Mouse (Mus musculus): ENCODE results near the gene Acsm2. TPM values are rescaled to one million over a fixed set of nuclear protein-coding genes. Genes with fewer than 3 reads are reported as not detected.

The Acsm2 gene
- not detected for total RNA-seq (2021)

- no peak for DNase-seq (ENCODE audit: extremely low spot score in 1 of 2, low spot score in 1 of 2)
Measured at GRCm38 (mm10) chr7:119554040-119554439, at the start of gene Acsm2. TSS of gene Acsm2 (plus strand) at chr7:119554340.

GRCm38 (mm10) chr7:119511143-119511542, 43.0 kb upstream of the Acsm2 start:
- no peak for DNase-seq (ENCODE audit: extremely low spot score in 1 of 2, low spot score in 1 of 2)

GRCm38 (mm10) chr7:119513056-119513455, 41.1 kb upstream of the Acsm2 start:
- peak; percentile 19 to 67 for DNase-seq (ENCODE audit: extremely low spot score in 1 of 2, low spot score in 1 of 2)

- DNase-seq (ENCODE audit: extremely low spot score in 1 of 2, low spot score in 1 of 2) = peak; percentile 59 to 88
Measured at GRCm38 (mm10) chr7:119515492-119516271, 38.5 kb upstream of the Acsm2 start.

GRCm38 (mm10) chr7:119516272-119516558, 37.9 kb upstream of the Acsm2 start:
- DNase-seq (ENCODE audit: extremely low spot score in 1 of 2, low spot score in 1 of 2) = no peak

GRCm38 (mm10) chr7:119519163-119519562, 35.0 kb upstream of the Acsm2 start, which contains the start of gene Acsm5:
TSS of gene Acsm5 (plus strand) at chr7:119519463.
- no peak for DNase-seq (ENCODE audit: extremely low spot score in 1 of 2, low spot score in 1 of 2)

DNA sequence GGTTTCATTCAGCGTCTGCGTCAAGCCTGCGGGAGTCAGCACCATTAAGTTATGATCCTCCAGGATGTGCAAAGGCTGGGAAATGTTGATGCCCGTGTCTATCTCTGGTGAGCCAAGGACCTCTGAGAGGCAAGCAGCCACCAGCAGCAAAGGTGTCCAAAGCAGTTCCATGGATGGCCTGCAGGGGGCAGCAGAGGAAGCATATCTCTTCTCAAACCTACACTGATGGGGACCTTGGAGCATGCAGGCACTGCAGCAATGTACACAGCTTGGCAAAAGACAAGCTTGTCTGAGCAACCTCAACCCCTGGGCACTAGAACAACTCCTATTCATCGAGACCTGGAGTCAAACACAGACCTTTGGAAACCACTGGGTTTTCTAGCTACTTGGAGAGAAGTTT, 34.5 kb upstream of the Acsm2 start:
- peak; percentile 79 to 92 for DNase-seq (ENCODE audit: extremely low spot score in 1 of 2, low spot score in 1 of 2)

DNA sequence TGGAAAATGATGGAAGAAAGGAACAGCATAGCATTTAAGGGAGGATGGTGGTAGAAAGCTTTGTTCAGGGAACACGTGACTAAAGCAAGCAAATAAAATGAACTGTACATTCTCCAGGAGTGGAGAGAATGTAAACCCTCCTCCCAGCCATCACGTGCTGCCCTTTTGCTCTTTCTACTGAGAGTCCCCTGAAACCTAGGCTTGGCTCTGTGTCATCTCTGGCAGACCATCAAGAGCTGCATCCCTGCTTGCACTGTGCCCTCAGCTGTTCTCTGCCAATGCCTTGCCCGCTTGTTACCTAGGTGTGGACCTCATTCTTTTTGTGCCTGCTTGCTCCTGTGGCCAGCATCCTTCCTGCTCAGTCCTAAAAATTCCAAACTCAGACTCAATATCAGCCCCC, 32.3 kb upstream of the Acsm2 start:
- no peak for DNase-seq (ENCODE audit: extremely low spot score in 1 of 2, low spot score in 1 of 2)

DNA sequence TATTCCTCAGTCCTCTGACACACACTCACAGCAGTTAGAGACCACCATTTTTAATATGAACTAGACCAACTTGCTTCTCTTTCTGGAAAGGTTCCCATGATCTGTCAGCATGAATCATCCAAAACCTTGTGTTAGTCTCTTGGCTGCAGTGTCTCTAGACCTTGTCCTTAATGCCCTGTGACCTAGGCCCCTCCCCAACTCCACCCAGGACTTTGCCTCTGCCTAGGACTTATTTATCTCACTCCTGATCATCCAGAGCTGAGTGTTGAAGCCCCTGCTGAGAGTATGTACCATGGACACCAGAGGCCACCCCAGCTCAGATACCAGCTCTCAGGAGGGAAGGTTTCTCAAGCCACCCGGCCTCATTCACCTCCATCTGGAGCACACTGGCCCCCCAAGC, 31.8 kb upstream of the Acsm2 start:
- no peak for DNase-seq (ENCODE audit: extremely low spot score in 1 of 2, low spot score in 1 of 2)

GRCm38 (mm10) chr7:119523389-119523788, 30.8 kb upstream of the Acsm2 start, which contains the start of gene Pdilt:
TSS of gene Pdilt (minus strand) at chr7:119523489.
- DNase-seq (ENCODE audit: extremely low spot score in 1 of 2, low spot score in 1 of 2) = no peak

DNA sequence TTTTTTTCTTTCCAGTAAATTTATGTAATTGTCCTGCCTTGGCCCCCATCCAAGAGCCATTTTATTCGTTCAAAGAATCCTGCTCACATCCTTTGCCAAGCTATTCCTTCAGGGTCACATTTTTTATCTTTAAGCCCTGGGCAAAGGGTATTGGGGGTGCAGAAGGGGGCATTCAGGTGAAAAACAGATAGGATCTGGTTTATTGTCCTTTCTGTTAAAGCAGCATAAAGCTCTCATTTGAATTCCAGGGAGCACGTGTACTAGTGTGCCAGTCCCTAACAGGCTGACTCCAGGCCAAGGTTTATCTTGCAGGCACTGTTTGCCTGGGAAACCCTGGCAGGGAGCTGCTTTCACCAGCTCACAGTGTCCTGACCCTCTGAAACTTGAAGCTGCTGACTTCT, 28.3 kb upstream of the Acsm2 start:
- peak in 1 of 2 experiments; percentile 8 for DNase-seq (ENCODE audit: extremely low spot score in 1 of 2, low spot score in 1 of 2)

DNA sequence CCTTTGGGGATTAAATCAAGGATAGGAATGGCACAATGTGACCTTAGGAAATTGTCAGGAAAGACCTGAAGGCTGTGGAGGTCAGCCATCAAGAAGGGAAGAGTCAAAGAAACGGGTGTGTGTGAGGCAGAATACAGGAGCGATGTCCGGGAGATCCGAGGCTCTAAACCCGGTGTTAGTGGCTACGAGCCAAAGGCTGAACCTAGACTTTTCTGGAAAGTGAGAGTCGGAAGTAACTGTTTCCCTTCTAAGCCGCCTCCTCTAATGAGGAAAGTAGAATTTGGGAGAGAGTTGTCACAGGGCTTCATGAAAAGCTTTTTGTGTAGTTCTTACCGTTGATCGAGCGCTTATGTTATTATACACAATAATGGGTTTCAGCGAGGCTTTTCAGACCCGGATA, 27.7 kb upstream of the Acsm2 start:
- DNase-seq (ENCODE audit: extremely low spot score in 1 of 2, low spot score in 1 of 2) = no peak

DNA sequence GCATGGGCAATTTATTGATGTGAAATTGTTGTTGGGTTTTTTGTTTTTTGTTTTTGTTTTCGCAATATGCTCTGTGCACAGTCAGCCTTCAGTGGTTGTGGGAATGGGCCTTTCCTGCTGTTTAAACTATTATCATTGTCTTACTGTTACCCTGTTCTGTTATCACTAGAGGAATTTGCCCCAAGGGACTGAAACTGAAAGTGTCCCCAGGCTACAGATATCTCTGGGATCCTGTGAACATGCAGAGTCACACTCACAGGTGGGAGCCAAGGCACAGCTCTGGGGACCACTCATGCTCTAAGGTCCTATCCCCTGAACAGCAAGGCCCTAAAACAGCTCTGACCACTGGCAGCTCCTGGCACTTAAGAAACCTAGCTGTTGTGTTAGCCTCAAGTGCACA, 27.0 kb upstream of the Acsm2 start:
- no peak for DNase-seq (ENCODE audit: extremely low spot score in 1 of 2, low spot score in 1 of 2)

GRCm38 (mm10) chr7:119527548-119527947, 26.6 kb upstream of the Acsm2 start:
- DNase-seq (ENCODE audit: extremely low spot score in 1 of 2, low spot score in 1 of 2) = no peak

GRCm38 (mm10) chr7:119528617-119529016, 25.5 kb upstream of the Acsm2 start:
- DNase-seq (ENCODE audit: extremely low spot score in 1 of 2, low spot score in 1 of 2) = no peak

GRCm38 (mm10) chr7:119532924-119533323, 21.2 kb upstream of the Acsm2 start:
- DNase-seq (ENCODE audit: extremely low spot score in 1 of 2, low spot score in 1 of 2) = no peak

- no peak for DNase-seq (ENCODE audit: extremely low spot score in 1 of 2, low spot score in 1 of 2)
Measured at GRCm38 (mm10) chr7:119534389-119534788, 19.8 kb upstream of the Acsm2 start.

DNA sequence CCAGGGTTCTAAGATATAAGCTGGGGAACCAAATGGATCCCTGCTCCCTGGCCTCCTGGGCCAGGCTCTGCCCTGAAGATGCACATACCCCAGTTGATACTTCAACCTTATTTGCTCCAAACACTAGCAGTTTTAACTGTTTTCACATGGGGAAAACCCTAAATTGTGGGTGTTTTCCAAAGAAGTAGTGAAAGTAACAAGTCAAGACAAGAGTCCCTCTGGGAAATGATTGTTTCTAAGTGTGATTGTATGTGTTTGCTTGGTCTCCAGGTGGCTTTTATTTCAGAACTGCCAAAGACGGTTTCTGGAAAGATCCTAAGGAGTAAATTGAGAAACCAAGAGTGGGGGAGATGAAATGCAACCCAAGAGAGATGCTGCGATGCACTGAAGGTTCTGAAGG, 11.7 kb upstream of the Acsm2 start:
- DNase-seq (ENCODE audit: extremely low spot score in 1 of 2, low spot score in 1 of 2) = no peak

GRCm38 (mm10) chr7:119545572-119545971, 8.6 kb upstream of the Acsm2 start:
- no peak for DNase-seq (ENCODE audit: extremely low spot score in 1 of 2, low spot score in 1 of 2)

- no peak for DNase-seq (ENCODE audit: extremely low spot score in 1 of 2, low spot score in 1 of 2)
Measured at GRCm38 (mm10) chr7:119550471-119551222, 3.5 kb upstream of the Acsm2 start.

- no peak for DNase-seq (ENCODE audit: extremely low spot score in 1 of 2, low spot score in 1 of 2)
Measured at GRCm38 (mm10) chr7:119559789-119560451, 5.8 kb downstream of the Acsm2 start.

All from layer of hippocampus, postnatal 25 days (tissue).